Mouse (Mus musculus) forebrain, postnatal 0 days (tissue): ENCODE measurements around the gene Zfp217. TPM values are rescaled to one million over a fixed set of nuclear protein-coding genes. Genes with fewer than 3 reads are reported as not detected.

Experiments
- ATAC-seq: fragments of 200-750 bp; cut with Nextera tagmentation; 2 replicates; pipeline ENCODE4 v1.8.0; 2017; ENCODE audit warnings: mild to moderate bottlenecking, moderate library complexity
- DNase-seq: peaks from one replicate; pipeline ENCODE4 v3.0.0-alpha.2; 2015
- H3K27ac ChIP-seq: fragments of 300-500 bp; sonication (generic); 2 replicates; pipeline ENCODE4 v1.5.1; 2014; ENCODE audit warnings: low read depth, mild to moderate bottlenecking, antibody characterized with exemption, low read length, moderate library complexity, mixed read lengths
- H3K27me3 ChIP-seq: fragments of 300-500 bp; sonication (generic); 2 replicates; pipeline ENCODE4 v1.6.1; 2014; ENCODE audit warnings: mild to moderate bottlenecking, low read length, mixed read lengths; ENCODE audit not compliant: insufficient read depth
- H3K36me3 ChIP-seq: fragments of 300-500 bp; sonication (generic); 2 replicates; pipeline ENCODE4 v1.6.1; 2014; ENCODE audit warnings: mild to moderate bottlenecking, moderate library complexity; ENCODE audit not compliant: insufficient read depth
- H3K4me1 ChIP-seq: fragments of 300-500 bp; sonication (generic); 2 replicates; pipeline ENCODE4 v1.6.1; 2014; ENCODE audit warnings: antibody characterized with exemption; ENCODE audit not compliant: insufficient read depth
- H3K4me2 ChIP-seq: fragments of 300-500 bp; sonication (generic); 2 replicates; pipeline ENCODE4 v1.6.1; 2014; ENCODE audit warnings: low read depth, mild to moderate bottlenecking, moderate library complexity
- H3K4me3 ChIP-seq: fragments of 300-500 bp; sonication (generic); 2 replicates; pipeline ENCODE4 v1.5.1; 2014; ENCODE audit warnings: low read depth, low read length, mixed read lengths
- H3K9ac ChIP-seq: fragments of 300-500 bp; sonication (generic); 2 replicates; pipeline ENCODE4 v1.6.1; 2014; ENCODE audit warnings: mild to moderate bottlenecking
- H3K9me3 ChIP-seq: fragments of 300-500 bp; sonication (generic); 2 replicates; pipeline ENCODE4 v1.6.1; 2016; ENCODE audit warnings: low read length
- CTCF ChIP-seq: sonication (generic); IDR thresholded peaks from 2 replicates; pipeline ENCODE4 v1.5.1; 2016; ENCODE audit warnings: antibody characterized with exemption, control low read depth, low read depth
- WGBS: fragments of 180-500 bp; shearing (Covaris S2); extraction: QIAGEN DNeasy Blood & Tissue Kit; methylation state at CpG from one replicate; pipeline ENCODE4 v1.1.7; 2014; 5-methylcytosine and 5-hydroxymethylcytosine counted together
- polyA plus RNA-seq: library from polyadenylated mRNA; unstranded; fragments of >200 nt; fragmentation: Nextera tagmentation; extraction: Ambion mirVana; gene quantifications from 2 replicates; pipeline ENCODE4 v1.2.1, GENCODE M21; 2015
- total RNA-seq: library from RNA; depleted of rRNA; stranded (reverse); fragments of >200 nt; gene quantifications from 2 replicates; pipeline ENCODE4 v1.2.3, GENCODE M21; 2014

The Zfp217 gene
- total and polyA plus RNA-seq, 2 experiments from 2014 or later = 0.64 to 3.3 TPM

DNA sequence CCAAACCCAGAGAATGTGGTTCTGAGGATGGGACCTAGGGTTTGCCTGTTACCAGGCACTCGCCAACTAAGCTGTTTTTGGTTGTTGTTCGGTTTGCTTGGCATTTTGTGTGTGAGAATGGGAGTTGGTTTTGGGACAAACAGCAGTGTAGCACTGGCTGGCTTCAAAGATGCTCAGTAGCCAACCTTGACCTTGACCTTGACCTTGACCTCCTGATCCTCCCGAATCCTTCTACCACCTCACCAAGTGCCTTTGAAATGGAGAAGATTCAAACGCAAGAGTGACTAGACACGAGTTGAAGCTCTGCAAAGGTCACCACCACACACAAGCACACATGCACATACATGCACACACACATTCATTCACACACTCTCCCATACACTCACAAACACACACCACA is 44.6 kb downstream of the Zfp217 start:
- Histone ChIP-seq H3K9ac (no peak overlapping the region), H3K27ac (no peak overlapping the region), H3K4me1 (no peaks in the 10 kb centered on the region), H3K4me2 (no peak overlapping the region), H3K4me3 (no peak overlapping the region), H3K27me3 (no peaks in the 10 kb centered on the region), H3K9me3 (no peaks in the 10 kb centered on the region), H3K36me3 (no peaks in the 10 kb centered on the region)
- WGBS = 83% methylated on average over 5 of the region's 5 CpGs
- no peak for TF ChIP-seq CTCF
- DNase-seq (no peak), ATAC-seq (no peak)

DNA sequence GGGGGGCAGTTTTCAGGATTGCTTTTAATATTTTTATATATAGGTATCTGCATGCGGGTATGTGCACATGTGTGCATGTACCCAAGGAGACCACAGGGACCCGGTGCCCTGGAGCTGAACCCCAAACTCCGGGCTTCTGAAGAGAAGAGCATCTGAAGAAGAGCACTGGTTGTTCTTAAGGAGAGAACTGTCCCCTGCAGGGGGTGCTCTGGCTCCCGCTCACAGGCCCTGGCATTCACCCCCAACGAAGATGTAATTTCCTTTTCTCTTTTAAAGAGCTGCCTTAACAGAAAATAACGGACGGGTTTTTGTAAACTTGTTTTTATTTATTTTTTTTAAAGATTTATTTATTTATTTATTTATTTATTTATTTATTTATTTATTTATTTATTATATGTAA is 46.0 kb downstream of the Zfp217 start:
- 74% methylated on average over 7 of the region's 7 CpGs for WGBS
- no peak for DNase-seq
- no peak overlapping the region for H3K9ac ChIP-seq
- no peak overlapping the region for H3K4me2 ChIP-seq
- TF ChIP-seq CTCF = no peak
- no peak overlapping the region for H3K27ac ChIP-seq
- no peaks in the 10 kb centered on the region for H3K4me1 ChIP-seq
- no peaks in the 10 kb centered on the region for H3K9me3 ChIP-seq
- no peaks in the 10 kb centered on the region for H3K27me3 ChIP-seq
- H3K36me3 ChIP-seq = no peaks in the 10 kb centered on the region
- ATAC-seq = no peak
- H3K4me3 ChIP-seq = no peak overlapping the region

DNA sequence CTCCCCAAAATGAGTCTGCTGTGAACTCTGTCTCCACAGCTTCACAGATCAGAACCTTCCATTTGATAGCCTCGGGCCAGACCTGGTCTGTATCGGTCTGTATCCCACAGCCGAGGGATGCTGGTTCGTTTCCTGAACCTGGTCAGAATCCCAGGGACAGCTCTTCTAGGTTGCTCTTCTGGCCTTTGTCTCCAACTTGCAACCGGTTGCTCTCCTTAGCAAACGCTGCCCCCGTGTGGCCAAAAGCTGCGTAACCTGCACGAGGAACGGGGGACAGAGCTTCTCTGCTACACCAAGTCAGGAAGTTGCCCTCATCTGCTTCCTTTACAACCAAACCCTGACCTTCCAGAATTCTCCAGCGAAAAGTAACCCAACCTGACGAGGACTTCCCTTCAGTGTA is 46.8 kb downstream of the Zfp217 start:
- H3K4me3 ChIP-seq = no peak overlapping the region
- no peaks in the 10 kb centered on the region for H3K9me3 ChIP-seq
- H3K27ac ChIP-seq = no peak overlapping the region
- ATAC-seq (peak; percentile 55), DNase-seq (peak; percentile 94)
- H3K9ac ChIP-seq = no peak overlapping the region
- H3K27me3 ChIP-seq = no peaks in the 10 kb centered on the region
- H3K36me3 ChIP-seq = no peaks in the 10 kb centered on the region
- WGBS = 3% methylated on average over 12 of the region's 12 CpGs
- no peak overlapping the region for H3K4me2 ChIP-seq
- TF ChIP-seq CTCF = peak; percentile 99
- no peaks in the 10 kb centered on the region for H3K4me1 ChIP-seq

DNA sequence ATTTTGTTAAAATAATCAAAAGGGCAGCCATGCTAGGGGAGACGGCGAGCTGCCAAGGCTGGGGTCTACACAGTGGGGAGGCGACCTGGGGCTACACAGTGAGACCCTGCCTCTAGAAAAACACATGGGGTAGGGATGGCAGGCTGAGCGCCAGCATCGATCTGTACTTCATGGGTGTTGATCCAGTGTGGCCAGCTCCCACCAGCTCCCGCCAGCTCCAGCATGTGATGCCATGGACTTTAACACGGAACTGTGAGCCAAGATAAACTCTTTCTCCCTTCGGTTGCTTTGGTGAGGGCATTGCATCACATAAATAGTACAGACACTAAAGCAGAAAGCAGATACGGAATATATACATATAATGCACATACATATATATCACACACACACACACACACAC is 53.0 kb downstream of the Zfp217 start:
- Histone ChIP-seq H3K9ac (no peak overlapping the region), H3K36me3 (no peaks in the 10 kb centered on the region), H3K4me2 (no peak overlapping the region), H3K4me3 (no peak overlapping the region), H3K4me1 (no peaks in the 10 kb centered on the region), H3K27ac (no peak overlapping the region), H3K27me3 (no peaks in the 10 kb centered on the region), H3K9me3 (no peaks in the 10 kb centered on the region)
- no peak for TF ChIP-seq CTCF
- WGBS = 91% methylated on average over 9 of the region's 9 CpGs
- no peak for DNase-seq
- no peak for ATAC-seq

DNA sequence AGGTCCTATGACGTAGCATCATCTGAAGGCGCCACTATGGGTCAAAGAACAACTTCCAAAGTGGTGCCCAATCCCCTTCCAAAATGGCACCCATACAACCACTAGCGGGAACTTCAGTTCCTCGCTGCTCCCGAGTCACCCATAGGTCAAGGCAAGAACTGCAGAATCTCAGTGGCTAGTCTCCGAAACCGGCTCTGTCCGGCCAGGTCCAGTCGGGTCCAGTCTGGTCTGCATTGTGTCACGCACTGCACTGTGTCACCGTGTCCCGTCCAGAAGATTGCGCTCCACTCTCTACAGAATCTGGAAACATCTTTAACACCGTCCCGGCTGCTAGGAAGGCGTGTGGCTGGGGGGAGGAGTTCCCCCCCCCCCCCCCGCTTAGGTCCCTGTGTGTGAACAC is 53.7 kb downstream of the Zfp217 start:
- no peak for TF ChIP-seq CTCF
- Histone ChIP-seq H3K4me2 (no peak overlapping the region), H3K27ac (no peak overlapping the region), H3K9me3 (no peaks in the 10 kb centered on the region), H3K36me3 (no peaks in the 10 kb centered on the region), H3K9ac (no peak overlapping the region), H3K27me3 (no peaks in the 10 kb centered on the region), H3K4me3 (no peak overlapping the region), H3K4me1 (no peaks in the 10 kb centered on the region)
- 96% methylated on average over 17 of the region's 17 CpGs for WGBS
- no peak for ATAC-seq
- no peak for DNase-seq

DNA sequence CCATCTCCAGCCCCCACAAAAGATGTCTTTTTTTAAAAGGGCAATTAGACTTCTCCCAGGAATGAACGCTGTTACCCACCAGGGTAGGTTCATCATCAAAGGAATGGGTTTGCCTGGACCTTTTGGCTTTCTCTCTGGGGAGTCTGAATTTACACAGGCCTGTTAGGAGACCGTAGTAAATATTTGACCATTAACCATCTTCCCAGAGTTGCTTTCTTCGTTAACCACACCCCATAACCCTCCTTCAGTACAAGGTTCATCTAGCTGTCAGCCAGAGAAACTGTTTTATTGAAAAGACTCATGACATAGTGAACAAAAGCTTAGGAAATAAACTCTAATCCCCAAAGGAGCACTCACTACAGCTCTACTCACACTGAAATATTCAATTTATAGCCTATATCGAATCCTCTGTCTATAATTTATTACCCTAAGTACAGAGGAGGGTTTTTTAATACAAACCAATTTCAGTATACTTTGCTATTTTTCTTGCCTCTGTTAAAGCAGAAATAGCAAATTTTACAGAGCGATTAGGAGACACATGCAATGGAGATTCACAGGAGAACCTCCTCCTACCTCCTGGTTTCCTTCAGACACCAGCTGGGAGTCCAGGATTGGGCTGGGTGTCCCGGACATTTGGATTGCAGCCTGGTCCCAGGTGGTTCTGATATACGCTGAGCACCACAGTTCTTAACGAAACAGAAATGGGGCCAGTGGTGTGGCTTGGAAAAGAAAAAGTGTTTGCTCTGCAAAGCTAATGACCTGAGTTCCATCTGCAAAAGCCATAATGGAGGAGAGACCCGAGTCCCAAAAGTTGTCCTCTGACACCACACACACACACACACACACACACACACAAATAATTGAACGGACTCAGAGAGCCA is 56.1 kb downstream of the Zfp217 start:
- no peaks in the 10 kb centered on the region for H3K4me1 ChIP-seq
- no peak overlapping the region for H3K4me2 ChIP-seq
- H3K27me3 ChIP-seq = no peaks in the 10 kb centered on the region
- H3K27ac ChIP-seq = no peak overlapping the region
- ATAC-seq = no peak
- H3K36me3 ChIP-seq = no peaks in the 10 kb centered on the region
- no peak for DNase-seq
- no peaks in the 10 kb centered on the region for H3K9me3 ChIP-seq
- H3K4me3 ChIP-seq = no peak overlapping the region
- TF ChIP-seq CTCF = no peak
- no peak overlapping the region for H3K9ac ChIP-seq
- WGBS = 71% methylated on average over 10 of the region's 10 CpGs

DNA sequence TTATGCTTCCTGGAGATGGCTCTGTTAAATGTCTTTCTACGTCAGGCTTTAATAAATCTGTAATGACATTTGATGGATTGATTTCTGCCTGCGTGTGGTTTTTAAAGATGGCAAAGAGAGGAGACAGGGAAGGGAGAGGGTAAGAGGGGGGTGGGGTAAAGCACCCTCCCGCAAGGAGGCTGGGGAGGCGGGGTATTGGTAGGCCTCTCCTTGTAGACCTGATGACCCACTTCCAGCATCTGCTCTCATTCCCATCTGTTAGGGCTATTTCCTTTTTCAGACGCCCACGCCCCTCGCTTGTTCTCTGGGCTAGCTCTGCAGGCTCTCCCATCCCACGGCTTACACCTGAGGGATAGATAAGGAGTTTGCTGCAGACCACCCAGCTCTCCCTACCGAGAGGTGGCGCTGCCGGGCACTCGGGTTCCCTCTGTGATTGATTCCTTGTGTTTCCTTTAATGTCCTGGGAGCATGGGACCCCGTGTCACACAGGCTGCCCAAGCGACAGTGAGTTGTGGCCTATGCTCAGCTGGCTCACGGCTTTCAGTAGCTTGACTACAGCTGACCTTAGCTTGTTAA is 69.4 kb downstream of the Zfp217 start:
- WGBS = 60% methylated on average over 15 of the region's 15 CpGs
- no peak for ATAC-seq
- no peaks in the 10 kb centered on the region for H3K36me3 ChIP-seq

More for the DNA sequence above, 69.4 kb downstream of the Zfp217 start:
- no peaks in the 10 kb centered on the region for H3K27me3 ChIP-seq
- H3K27ac ChIP-seq = no peak overlapping the region
- no peaks in the 10 kb centered on the region for H3K4me1 ChIP-seq
- no peak for TF ChIP-seq CTCF
- no peaks in the 10 kb centered on the region for H3K9me3 ChIP-seq
- no peak overlapping the region for H3K4me3 ChIP-seq
- no peak for DNase-seq
- H3K9ac ChIP-seq = no peak overlapping the region
- no peak overlapping the region for H3K4me2 ChIP-seq
